Mouse (Mus musculus) embryonic facial prominence, embryonic 15.5 days (tissue): ENCODE data around the gene Kcnn3. TPM values are rescaled to one million over a fixed set of nuclear protein-coding genes. Genes with fewer than 3 reads are reported as not detected.

Source experiments
- ATAC-seq: fragments of 200-750 bp; cut with Nextera tagmentation; 2 replicates; pipeline ENCODE4 v1.8.0; 2017; ENCODE audit warnings: low read depth, moderate TSS enrichment; ENCODE audit not compliant: insufficient number of reproducible peaks, low FRiP score, low TSS enrichment
- H3K27ac ChIP-seq: fragments of 300-500 bp; sonication (generic); replicated peaks from 2 replicates; pipeline ENCODE4 v1.5.1; 2015; ENCODE audit warnings: mild to moderate bottlenecking, inconsistent platforms
- H3K27me3 ChIP-seq: fragments of 300-500 bp; sonication (generic); 2 replicates; pipeline ENCODE4 v1.6.1; 2015; ENCODE audit warnings: inconsistent platforms
- H3K36me3 ChIP-seq: fragments of 300-500 bp; sonication (generic); 2 replicates; pipeline ENCODE4 v1.6.1; 2015; ENCODE audit warnings: mild to moderate bottlenecking, inconsistent platforms
- H3K4me1 ChIP-seq: fragments of 300-500 bp; sonication (generic); 2 replicates; pipeline ENCODE4 v1.6.1; 2015; ENCODE audit warnings: inconsistent platforms
- H3K4me2 ChIP-seq: fragments of 300-500 bp; sonication (generic); replicated peaks from 2 replicates; pipeline ENCODE4 v1.6.1; 2015; ENCODE audit warnings: mild to moderate bottlenecking, inconsistent platforms
- H3K4me3 ChIP-seq: fragments of 300-500 bp; sonication (generic); replicated peaks from 2 replicates; pipeline ENCODE4 v1.5.1; 2015; ENCODE audit warnings: mild to moderate bottlenecking, inconsistent platforms
- H3K9ac ChIP-seq: fragments of 300-500 bp; sonication (generic); 2 replicates; pipeline ENCODE4 v1.6.1; 2015; ENCODE audit warnings: inconsistent platforms
- H3K9me3 ChIP-seq: fragments of 300-500 bp; sonication (generic); replicated peaks from 2 replicates; pipeline ENCODE4 v1.6.1; 2016; ENCODE audit warnings: inconsistent platforms
- WGBS: fragments of 180-500 bp; shearing (Covaris S2); methylation state at CpG from one replicate; pipeline ENCODE4 v1.1.7; 2015; 5-methylcytosine and 5-hydroxymethylcytosine counted together
- polyA plus RNA-seq: library from polyadenylated mRNA; unstranded; fragments of >200 nt; fragmentation: Nextera tagmentation; extraction: Ambion mirVana; gene quantifications from 2 replicates; pipeline ENCODE4 v1.2.1, GENCODE M21; 2015

Gene Kcnn3
- polyA plus RNA-seq, 1 experiment from 2014 or later = 2.7 TPM

DNA sequence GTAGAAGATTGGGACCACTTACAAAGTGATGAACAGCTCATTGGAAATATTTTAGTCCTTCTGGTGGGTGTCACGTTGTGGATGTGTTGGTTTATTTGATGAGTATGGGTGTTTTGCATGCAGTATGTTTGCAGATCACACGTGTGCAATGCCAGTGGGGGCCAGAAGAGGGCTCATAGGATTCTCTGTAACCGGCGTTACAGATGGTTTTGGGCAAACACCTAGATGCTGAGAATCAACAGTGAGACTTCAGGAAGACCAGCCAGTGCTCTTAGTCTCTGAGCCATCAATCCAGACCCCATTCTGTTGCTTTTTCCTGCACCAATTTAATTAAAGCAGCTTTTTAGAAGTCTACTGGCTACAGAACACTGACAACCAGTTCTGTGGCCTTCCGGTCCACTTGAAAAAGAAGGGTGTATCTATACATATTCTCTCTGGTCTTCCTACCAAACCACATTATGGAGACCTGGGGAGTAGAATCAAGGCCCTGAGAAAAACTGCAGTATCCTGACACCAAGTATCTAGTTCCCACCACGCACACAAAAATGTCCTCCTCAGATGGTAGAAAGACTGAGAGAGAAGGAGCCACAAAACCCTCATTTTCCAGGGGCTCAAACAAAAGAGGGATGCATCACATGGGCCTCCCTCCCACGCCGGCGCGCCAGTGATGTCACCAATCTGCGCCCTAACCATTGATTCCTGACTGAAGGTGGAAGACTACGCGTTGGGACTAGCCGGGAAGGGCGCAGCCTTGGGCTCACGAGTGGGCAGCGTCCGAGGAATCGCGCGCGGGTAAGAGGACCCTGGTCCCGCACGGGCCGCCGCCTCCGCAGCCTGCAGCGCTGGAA, 194.6 kb downstream of the Kcnn3 start, which contains the start of gene Adar:
TSS of gene Adar (plus strand) at position 664 of the 848 bp plus-strand sequence.
- H3K4me2 ChIP-seq = peak within 1 kb of the TSS; percentile 88
- peak; percentile 81 for ATAC-seq
- peaks cover 13% of the 10 kb centered on the region; the same call in 1 of the 2 replicates for H3K4me1 ChIP-seq
- H3K9me3 ChIP-seq = no peaks in the 10 kb centered on the region
- no peaks in the 10 kb centered on the region; the same call in 1 of the 2 replicates for H3K27me3 ChIP-seq
- H3K36me3 ChIP-seq = no peaks in the 10 kb centered on the region
- WGBS = 5% methylated on average over 28 of the region's 28 CpGs
- H3K27ac ChIP-seq = peak within 1 kb of the TSS; percentile 65
- H3K4me3 ChIP-seq = peak within 1 kb of the TSS; percentile 92
- peak within 1 kb of the TSS; percentile 83 for H3K9ac ChIP-seq

DNA sequence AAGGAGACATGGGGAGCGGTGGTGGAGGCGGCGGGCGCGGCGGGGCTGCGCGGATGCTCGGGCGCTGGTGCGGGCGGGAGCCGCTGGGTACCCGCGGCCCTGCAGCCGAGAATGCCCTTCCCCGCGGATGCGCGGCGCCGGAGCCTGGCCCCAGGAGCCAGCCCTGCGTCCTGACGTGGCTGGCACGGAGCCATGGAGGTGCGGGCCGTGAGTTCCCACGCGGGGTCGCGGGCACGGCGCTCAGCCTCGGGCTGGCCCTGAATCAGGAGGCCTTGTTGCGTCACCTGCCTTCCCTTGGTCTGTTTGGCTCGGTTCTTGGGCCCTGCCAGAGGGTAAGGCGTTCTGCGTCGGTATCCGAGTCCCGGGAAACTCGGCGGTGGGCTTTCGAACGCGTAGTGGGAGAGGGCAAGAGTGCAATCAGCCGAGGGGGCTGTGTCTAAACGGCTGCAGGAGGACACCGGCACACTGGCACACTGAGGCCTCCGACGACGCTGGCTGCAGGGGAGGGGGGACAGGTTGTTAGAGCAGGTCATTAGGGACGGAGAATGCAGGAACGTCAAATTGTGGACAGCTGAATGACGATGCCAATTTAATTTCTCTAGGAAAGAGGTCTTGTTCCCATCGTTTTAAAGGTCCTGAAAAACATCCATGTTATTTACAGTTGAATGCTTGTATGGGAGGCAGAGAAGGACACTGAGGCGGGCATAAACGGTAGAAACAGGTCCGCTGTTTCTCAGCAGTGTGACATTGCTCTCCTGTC, 195.4 kb downstream of the Kcnn3 start:
- Histone ChIP-seq H3K9ac (peak overlapping the region; percentile 83), H3K27ac (peak overlapping the region; percentile 65)

DNA sequence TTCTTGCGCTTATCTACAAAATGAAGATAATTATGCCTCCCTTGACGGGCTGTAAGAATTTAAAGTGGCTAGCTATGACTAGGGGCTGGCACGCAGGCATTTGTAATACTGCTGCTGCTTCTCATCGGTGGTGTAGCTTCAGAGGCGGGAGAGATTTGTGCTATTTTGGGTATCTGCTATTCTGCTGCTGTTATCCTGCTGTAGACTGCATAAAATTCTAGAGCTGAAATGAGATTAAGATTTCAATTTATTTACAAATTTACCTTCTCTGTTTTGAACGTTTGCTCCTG, 195.9 kb downstream of the Kcnn3 start:
- peaks cover 14% of the 10 kb centered on the region for H3K4me1 ChIP-seq
- 45% methylated on average over 6 of the region's 6 CpGs for WGBS
- H3K4me3 ChIP-seq = peak overlapping the region; percentile 92
- H3K9ac ChIP-seq = peak overlapping the region; percentile 83; the same call in 1 of the 2 replicates
- no peak for ATAC-seq
- H3K27me3 ChIP-seq = no peaks in the 10 kb centered on the region; the same call in 1 of the 2 replicates
- H3K4me2 ChIP-seq = peak overlapping the region; percentile 88
- H3K9me3 ChIP-seq = no peaks in the 10 kb centered on the region
- no peaks in the 10 kb centered on the region for H3K36me3 ChIP-seq
- no peak overlapping the region for H3K27ac ChIP-seq

More for the DNA sequence above, 195.4 kb downstream of the Kcnn3 start:
- H3K27me3 ChIP-seq = no peaks in the 10 kb centered on the region; the same call in 1 of the 2 replicates
- H3K4me3 ChIP-seq = peak overlapping the region; percentile 92
- ATAC-seq = peak; percentile 60
- no peaks in the 10 kb centered on the region for H3K9me3 ChIP-seq
- 2% methylated on average over 59 of the region's 59 CpGs for WGBS
- H3K4me2 ChIP-seq = peak overlapping the region; percentile 88
- no peaks in the 10 kb centered on the region for H3K36me3 ChIP-seq
- peaks cover 13% of the 10 kb centered on the region; the same call in 1 of the 2 replicates for H3K4me1 ChIP-seq

DNA sequence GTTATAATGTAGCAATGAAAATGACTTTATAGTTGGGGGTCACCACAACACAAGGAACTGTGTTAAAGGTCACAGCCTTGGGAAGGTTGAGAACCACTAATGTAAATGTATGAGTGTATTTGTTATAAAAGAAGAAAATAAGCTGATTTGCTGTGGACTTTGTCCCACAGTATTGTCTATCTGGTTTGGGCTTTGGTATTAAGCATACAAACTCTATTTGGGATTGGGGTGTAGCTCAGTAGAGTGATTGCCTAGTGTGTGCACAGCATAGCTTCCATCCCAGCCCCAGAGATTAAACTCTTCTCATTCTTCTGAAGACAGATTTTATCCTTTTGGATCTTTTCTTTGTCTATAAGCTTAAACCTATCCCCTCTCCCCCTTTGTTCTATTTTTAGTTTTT, 202.1 kb downstream of the Kcnn3 start:
- H3K9me3 ChIP-seq = no peaks in the 10 kb centered on the region
- H3K27ac ChIP-seq = no peak overlapping the region
- H3K36me3 ChIP-seq = no peaks in the 10 kb centered on the region
- no peak overlapping the region for H3K4me3 ChIP-seq
- peaks cover 5% of the 10 kb centered on the region; the same call in 1 of the 2 replicates for H3K4me1 ChIP-seq
- no peak overlapping the region for H3K4me2 ChIP-seq
- H3K9ac ChIP-seq = no peak overlapping the region
- no peak for ATAC-seq
- H3K27me3 ChIP-seq = no peaks in the 10 kb centered on the region

DNA sequence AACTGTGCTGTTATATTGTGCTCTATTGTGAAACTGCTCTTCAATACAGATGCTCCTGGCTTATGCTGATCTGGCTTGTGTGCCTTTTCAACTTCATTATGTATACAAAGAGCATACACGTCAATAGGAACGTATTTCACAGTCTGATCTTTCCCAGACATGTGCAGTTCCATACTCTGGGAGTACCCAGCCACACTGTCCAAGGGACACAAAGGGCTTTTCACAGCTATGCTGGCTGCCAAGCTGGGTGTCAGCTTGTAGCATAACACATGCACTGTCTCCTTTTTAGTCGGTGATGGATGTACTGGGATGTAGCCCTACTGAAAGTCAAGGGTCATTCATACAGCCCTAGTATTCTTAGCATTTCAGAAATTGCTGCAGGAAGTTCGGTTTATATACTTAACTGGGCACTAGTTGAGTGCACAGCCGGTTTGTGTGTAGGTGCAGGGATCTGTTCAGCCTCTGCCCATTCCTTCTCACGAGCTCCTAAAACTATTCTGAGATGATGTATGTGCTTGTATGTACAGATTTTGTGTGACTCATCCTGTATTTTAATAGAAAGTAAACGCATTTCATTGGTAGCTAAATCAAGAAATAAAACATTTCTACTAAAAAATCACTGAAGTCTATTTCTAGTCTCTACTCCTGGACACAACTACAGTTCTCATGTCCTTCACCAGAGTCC, 203.6 kb downstream of the Kcnn3 start:
- ATAC-seq = no peak
- peaks cover 5% of the 10 kb centered on the region; the same call in 1 of the 2 replicates for H3K4me1 ChIP-seq
- 70% methylated on average over 7 of the region's 7 CpGs for WGBS
- no peak overlapping the region for H3K4me3 ChIP-seq
- no peak overlapping the region for H3K4me2 ChIP-seq
- no peak overlapping the region for H3K27ac ChIP-seq
- H3K27me3 ChIP-seq = no peaks in the 10 kb centered on the region
- no peaks in the 10 kb centered on the region for H3K36me3 ChIP-seq
- no peaks in the 10 kb centered on the region for H3K9me3 ChIP-seq
- no peak overlapping the region for H3K9ac ChIP-seq

Other genes with a start within 250 kb of the Kcnn3 start
- 71.8 and 72.2 TPM in 2 replicates for gene Slc50a1, start 249.6 kb upstream of the Kcnn3 start, polyA plus RNA-seq
- 55.8 and 57.4 TPM in 2 replicates for gene Efna1, start 239.0 kb upstream of the Kcnn3 start, polyA plus RNA-seq
- 42.3 and 47.2 TPM in 2 replicates for gene Efna3, start 197.2 kb upstream of the Kcnn3 start, polyA plus RNA-seq
- gene Efna4, start 182.1 kb upstream of the Kcnn3 start, polyA plus RNA-seq = 28.1 and 31.0 TPM in 2 replicates
- 93.2 and 96.1 TPM in 2 replicates for gene Adam15, start 170.2 kb upstream of the Kcnn3 start, polyA plus RNA-seq
- 0.13 and 0.21 TPM in 2 replicates for gene Dcst2, start 158.2 kb upstream of the Kcnn3 start, polyA plus RNA-seq
- gene Dcst1, start 154.9 kb upstream of the Kcnn3 start, polyA plus RNA-seq = 0.46 and 0.64 TPM in 2 replicates
- 8.2 and 9.0 TPM in 2 replicates for gene Zbtb7b, start 125.4 kb upstream of the Kcnn3 start, polyA plus RNA-seq
- gene Lenep, start 117.4 kb upstream of the Kcnn3 start, polyA plus RNA-seq = 0.25 and 0.91 TPM in 2 replicates
- 28.5 and 34.6 TPM in 2 replicates for gene Flad1, start 108.3 kb upstream of the Kcnn3 start, polyA plus RNA-seq
- 342 and 356 TPM in 2 replicates for gene Cks1b, start 101.8 kb upstream of the Kcnn3 start, polyA plus RNA-seq
- 110 and 113 TPM in 2 replicates for gene Shc1, start 101.7 kb upstream of the Kcnn3 start, polyA plus RNA-seq
- gene Pygo2, start 90.0 kb upstream of the Kcnn3 start, polyA plus RNA-seq = 47.7 and 51.3 TPM in 2 replicates
- gene Pbxip1, start 83.5 kb upstream of the Kcnn3 start, polyA plus RNA-seq = 38.3 and 40.4 TPM in 2 replicates
- 51.3 and 59.1 TPM in 2 replicates for gene Pmvk, start 65.6 kb upstream of the Kcnn3 start, polyA plus RNA-seq
- gene Adar, start 194.9 kb downstream of the Kcnn3 start, polyA plus RNA-seq = 10.0 and 11.5 TPM in 2 replicates
- 0.74 and 0.89 TPM in 2 replicates for gene Chrnb2, start 244.5 kb downstream of the Kcnn3 start, polyA plus RNA-seq